Mouse (Mus musculus) midbrain, postnatal 0 days (tissue): ENCODE measurements at regions not wholly inside any gene's neighbourhood (a gene's known extent, or its start where the extent isn't known, plus 50 kb on each side); places are given as distances from the start of the nearest gene placed in this dataset.

Source experiments
- ATAC-seq: fragments of 200-750 bp; cut with Nextera tagmentation; 2 replicates; pipeline ENCODE4 v1.8.0; 2017; ENCODE audit warnings: moderate number of reproducible peaks, mild to moderate bottlenecking, moderate TSS enrichment, moderate library complexity; ENCODE audit not compliant: low FRiP score
- DNase-seq: peaks from one replicate; pipeline ENCODE4 v3.0.0-alpha.2; 2015; ENCODE audit warnings: low spot score
- H3K27ac ChIP-seq: fragments of 300-500 bp; sonication (generic); 2 replicates; pipeline ENCODE4 v1.5.1; 2014; ENCODE audit warnings: low read depth, mild to moderate bottlenecking, low read length, mixed read lengths
- H3K27me3 ChIP-seq: fragments of 300-500 bp; sonication (generic); 2 replicates; pipeline ENCODE4 v1.6.1; 2014; ENCODE audit warnings: low read length, control low read depth, mixed read lengths; ENCODE audit not compliant: insufficient read depth
- H3K36me3 ChIP-seq: fragments of 300-500 bp; sonication (generic); 2 replicates; pipeline ENCODE4 v1.6.1; 2014; ENCODE audit warnings: low read length, control low read depth, mixed read lengths; ENCODE audit not compliant: insufficient read depth
- H3K4me1 ChIP-seq: fragments of 300-500 bp; sonication (generic); 2 replicates; pipeline ENCODE4 v1.6.1; 2014; ENCODE audit warnings: mild to moderate bottlenecking, control low read depth, antibody characterized with exemption, low read length, mixed read lengths; ENCODE audit not compliant: insufficient read depth
- H3K4me2 ChIP-seq: fragments of 300-500 bp; sonication (generic); 2 replicates; pipeline ENCODE4 v1.6.1; 2014; ENCODE audit warnings: low read depth, mild to moderate bottlenecking, low read length, mixed read lengths; ENCODE audit not compliant: poor library complexity, severe bottlenecking
- H3K4me3 ChIP-seq: fragments of 300-500 bp; sonication (generic); 2 replicates; pipeline ENCODE4 v1.5.1; 2014; ENCODE audit warnings: low read depth, mild to moderate bottlenecking, low read length, moderate library complexity
- H3K9ac ChIP-seq: fragments of 300-500 bp; sonication (generic); replicated peaks from 2 replicates; pipeline ENCODE4 v1.6.1; 2014; ENCODE audit warnings: mild to moderate bottlenecking, low read length, moderate library complexity, mixed read lengths; ENCODE audit not compliant: poor library complexity, severe bottlenecking
- H3K9me3 ChIP-seq: fragments of 300-500 bp; sonication (generic); 2 replicates; pipeline ENCODE4 v1.6.1; 2016; ENCODE audit warnings: low read length, control low read depth
- CTCF ChIP-seq: IDR thresholded peaks from 2 replicates; pipeline ENCODE4 v1.5.1; 2016; ENCODE audit warnings: antibody characterized with exemption, mild to moderate bottlenecking
- WGBS: fragments of 180-500 bp; shearing (Covaris S2); extraction: QIAGEN DNeasy Blood & Tissue Kit; methylation state at CpG from one replicate; pipeline ENCODE4 v1.1.7; 2014; 5-methylcytosine and 5-hydroxymethylcytosine counted together

DNA sequence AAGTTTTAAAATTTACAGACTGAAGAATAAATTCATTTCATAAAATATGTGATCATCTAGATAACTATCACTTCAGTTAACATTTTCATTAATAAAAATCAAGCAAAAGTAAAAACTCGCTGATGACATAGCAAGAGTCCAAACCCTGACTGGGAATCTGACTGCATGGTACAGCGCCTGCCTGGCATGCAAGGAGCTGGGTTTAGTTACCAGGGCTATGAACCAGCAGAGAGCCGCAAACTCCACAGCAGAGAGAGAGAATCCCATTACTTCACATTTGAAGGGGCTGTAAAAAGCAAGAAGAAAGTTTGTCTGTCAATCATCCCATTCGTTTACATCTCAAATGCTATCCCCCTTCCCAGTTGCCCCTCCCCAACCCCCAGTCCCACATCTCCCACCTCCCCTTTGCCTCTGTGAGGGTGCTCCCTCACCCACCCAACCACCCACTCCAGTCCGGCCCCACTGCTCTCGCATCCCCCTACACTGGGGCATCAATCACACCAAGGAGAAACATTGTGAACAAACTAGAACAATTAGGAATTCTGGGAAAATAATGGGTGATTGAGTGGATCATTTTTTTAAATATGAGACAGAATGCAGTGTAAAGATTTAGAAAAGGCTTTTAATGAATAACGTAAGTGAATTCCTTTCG, 487.6 kb downstream of the Efna5 start:
- Histone ChIP-seq H3K9me3 (no peaks in the 10 kb centered on the region), H3K4me1 (no peaks in the 10 kb centered on the region), H3K4me2 (no peak overlapping the region), H3K4me3 (no peak overlapping the region), H3K27me3 (no peaks in the 10 kb centered on the region), H3K36me3 (no peaks in the 10 kb centered on the region), H3K27ac (no peak overlapping the region), H3K9ac (no peak overlapping the region)
- 90% methylated on average over 8 of the region's 8 CpGs for WGBS
- DNase-seq (no peak), ATAC-seq (no peak)
- TF ChIP-seq CTCF, result no peak

- 88% methylated on average over 16 of the region's 16 CpGs for WGBS
Observed at GRCm38 (mm10) chr17:62384053-62384452, 497.1 kb downstream of the Efna5 start.

DNA sequence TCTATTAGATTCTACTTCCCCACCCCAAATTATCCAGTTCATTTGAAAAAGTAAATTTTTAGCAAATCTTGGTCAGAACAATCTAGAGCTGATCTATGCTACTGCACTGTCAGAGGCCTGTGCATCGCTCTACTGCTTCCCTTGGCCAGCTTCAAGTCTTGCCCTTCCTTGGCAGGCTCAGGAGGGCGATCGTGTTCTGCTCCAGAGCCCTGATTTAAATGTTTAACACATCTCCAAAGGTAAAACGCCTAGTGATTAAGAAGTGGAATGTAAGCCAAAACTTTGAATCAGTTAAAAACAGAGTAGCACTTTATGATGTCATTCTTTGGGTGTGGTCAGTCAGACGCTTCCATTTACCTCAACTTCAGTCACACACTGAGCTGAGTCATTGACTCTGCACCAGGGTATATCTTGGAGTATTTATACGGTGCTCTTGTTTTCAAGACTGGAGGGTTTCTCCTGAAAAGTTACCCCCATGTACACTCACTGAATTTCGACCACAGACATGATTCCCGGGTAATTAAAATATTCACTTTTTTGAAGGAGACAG, 502.2 kb downstream of the Efna5 start:
- 87% methylated on average over 8 of the region's 8 CpGs for WGBS
- no peak for ATAC-seq
- no peak overlapping the region for H3K4me3 ChIP-seq
- no peak overlapping the region for H3K9ac ChIP-seq
- H3K4me1 ChIP-seq, result no peaks in the 10 kb centered on the region
- TF ChIP-seq CTCF, result no peak
- no peak overlapping the region for H3K4me2 ChIP-seq
- no peaks in the 10 kb centered on the region for H3K27me3 ChIP-seq
- H3K9me3 ChIP-seq, result no peaks in the 10 kb centered on the region
- no peak for DNase-seq
- H3K36me3 ChIP-seq, result no peaks in the 10 kb centered on the region
- no peak overlapping the region for H3K27ac ChIP-seq

More at GRCm38 (mm10) chr17:62384053-62384452, 497.1 kb downstream of the Efna5 start:
- Histone ChIP-seq H3K27me3 (no peaks in the 10 kb centered on the region), H3K4me2 (no peak overlapping the region), H3K36me3 (no peaks in the 10 kb centered on the region), H3K27ac (no peak overlapping the region), H3K4me3 (no peak overlapping the region), H3K9ac (no peak overlapping the region), H3K9me3 (no peaks in the 10 kb centered on the region), H3K4me1 (no peaks in the 10 kb centered on the region)
- no peak for TF ChIP-seq CTCF
- DNase-seq, result no peak
- no peak for ATAC-seq

DNA sequence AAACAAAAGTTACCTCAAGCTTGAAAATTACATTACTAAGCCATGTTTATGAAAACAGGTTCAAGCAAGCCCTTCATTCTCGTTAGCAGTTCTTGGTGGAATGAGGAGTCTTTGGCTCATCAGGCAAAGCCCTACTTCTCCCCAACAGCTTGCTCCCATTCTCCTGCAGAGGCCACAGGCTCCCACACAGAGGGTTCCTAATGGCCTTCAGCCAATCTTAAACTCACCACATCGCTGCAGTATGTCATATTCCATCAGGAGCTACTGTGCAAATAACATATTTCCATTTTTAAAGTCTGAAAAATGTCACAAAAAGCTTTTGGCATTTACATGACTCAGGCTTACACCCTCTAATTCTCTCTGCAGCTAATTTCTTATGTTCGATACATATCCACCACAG, 512.0 kb downstream of the Efna5 start:
- DNase-seq (no peak), ATAC-seq (no peak)
- H3K9me3 ChIP-seq, result no peaks in the 10 kb centered on the region
- no peak overlapping the region for H3K4me3 ChIP-seq
- no peak overlapping the region for H3K9ac ChIP-seq
- WGBS, result 85% methylated on average over 3 of the region's 3 CpGs
- H3K27me3 ChIP-seq, result no peaks in the 10 kb centered on the region
- no peak overlapping the region for H3K27ac ChIP-seq
- no peak overlapping the region for H3K4me2 ChIP-seq
- no peaks in the 10 kb centered on the region for H3K36me3 ChIP-seq
- TF ChIP-seq CTCF, result no peak
- H3K4me1 ChIP-seq, result no peaks in the 10 kb centered on the region

DNA sequence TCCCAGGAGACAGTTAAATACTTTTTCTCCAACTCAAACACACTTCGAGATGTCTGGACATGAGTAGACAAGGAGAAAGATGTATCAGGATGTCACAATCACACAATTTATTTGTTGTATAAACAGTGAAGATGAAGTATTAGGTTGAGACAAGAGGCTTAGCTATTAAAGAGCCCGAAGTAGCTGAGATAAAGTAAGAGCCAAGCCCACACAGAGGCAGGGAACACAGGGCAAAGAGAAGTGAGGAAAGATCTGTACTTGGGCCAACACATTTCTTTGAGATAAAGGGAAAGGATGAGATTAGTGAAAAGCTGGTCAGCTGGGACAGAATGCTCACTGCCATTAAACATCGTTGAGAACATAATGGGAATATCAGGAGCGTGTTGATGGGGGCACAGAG, 513.2 kb downstream of the Efna5 start:
- ATAC-seq, result no peak
- 78% methylated on average over 4 of the region's 4 CpGs for WGBS
- H3K36me3 ChIP-seq, result no peaks in the 10 kb centered on the region

DNA sequence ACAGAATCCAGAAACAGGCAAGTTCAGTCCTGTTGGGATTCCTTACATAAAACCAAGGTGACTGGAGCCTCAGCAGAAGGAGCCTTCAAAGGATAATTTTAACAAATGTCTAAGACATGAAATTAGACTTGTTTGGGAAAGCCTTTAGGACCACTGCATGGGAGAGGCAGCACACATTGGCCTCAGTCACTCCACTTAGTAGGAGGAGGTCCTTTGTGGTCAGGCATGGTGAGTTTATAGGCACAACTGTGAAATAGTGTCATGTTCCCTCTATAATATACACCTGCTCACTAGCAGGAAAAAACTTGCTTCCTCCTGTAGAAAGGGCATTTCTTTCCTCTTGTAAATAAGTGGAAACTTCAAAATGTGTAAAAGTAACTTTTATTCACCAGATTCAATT, 522.8 kb downstream of the Efna5 start:
- TF ChIP-seq CTCF, result no peak
- Histone ChIP-seq H3K4me1 (no peaks in the 10 kb centered on the region), H3K9me3 (0 out of 2 replicates have a peak, but pooled peaks cover 3% of the 10 kb centered on the region), H3K27ac (no peak overlapping the region), H3K4me3 (no peak overlapping the region), H3K27me3 (no peaks in the 10 kb centered on the region), H3K4me2 (no peak overlapping the region), H3K36me3 (no peaks in the 10 kb centered on the region), H3K9ac (no peak overlapping the region)
- no peak for DNase-seq
- no peak for ATAC-seq

More for the DNA sequence above, 513.2 kb downstream of the Efna5 start:
- no peak for DNase-seq
- TF ChIP-seq CTCF, result no peak
- no peaks in the 10 kb centered on the region for H3K4me1 ChIP-seq
- H3K9ac ChIP-seq, result no peak overlapping the region
- H3K27me3 ChIP-seq, result no peaks in the 10 kb centered on the region
- no peak overlapping the region for H3K4me3 ChIP-seq
- H3K27ac ChIP-seq, result no peak overlapping the region
- no peaks in the 10 kb centered on the region for H3K9me3 ChIP-seq
- H3K4me2 ChIP-seq, result no peak overlapping the region
